Mouse (Mus musculus) olfactory bulb, adult 2 months (tissue): ENCODE data around the gene Sgms1. TPM values are rescaled to one million over a fixed set of nuclear protein-coding genes. Genes with fewer than 3 reads are reported as not detected.

Experiments used
- H3K27ac ChIP-seq: fragments of 200-500 bp; 2 replicates; pipeline ENCODE4 v1.5.1; 2012; ENCODE audit warnings: low read depth, low read length; ENCODE audit not compliant: insufficient read depth
- H3K4me1 ChIP-seq: fragments of 200-500 bp; 2 replicates; pipeline ENCODE4 v1.6.1; 2012; ENCODE audit warnings: low read length; ENCODE audit not compliant: control insufficient read depth, insufficient read depth
- H3K4me3 ChIP-seq: fragments of 200-500 bp; 2 replicates; pipeline ENCODE4 v1.5.1; 2012; ENCODE audit warnings: mild to moderate bottlenecking, low read depth, low read length, moderate library complexity; ENCODE audit not compliant: insufficient read depth
- CTCF ChIP-seq: fragments of 200-500 bp; IDR thresholded peaks from 2 replicates; pipeline ENCODE4 v1.5.1; 2012; ENCODE audit warnings: low read depth, mild to moderate bottlenecking, low read length, moderate library complexity; ENCODE audit not compliant: insufficient read depth
- POLR2A ChIP-seq: fragments of 200-500 bp; IDR thresholded peaks from 2 replicates; pipeline ENCODE4 v1.6.1; 2012; ENCODE audit warnings: mild to moderate bottlenecking, low read depth, low read length, moderate library complexity; ENCODE audit not compliant: insufficient read depth
- WGBS: fragments of 180-500 bp; shearing (Covaris S2); methylation state at CpG from one replicate; pipeline ENCODE4 v1.1.7; 2018; 5-methylcytosine and 5-hydroxymethylcytosine counted together
- polyA plus RNA-seq: library from polyadenylated mRNA; stranded (reverse); fragments of >200 nt; gene quantifications from 2 replicates; pipeline ENCODE4 v1.2.4, GENCODE M21; 2012; ENCODE audit warnings: low replicate concordance; ENCODE audit not compliant: missing spikeins, insufficient read depth, insufficient read length

Gene Sgms1
- polyA plus RNA-seq, 1 experiment, result not detected

GRCm38 (mm10) chr19:32310483-32310882 lies 79.0 kb downstream of the Sgms1 start:
- H3K4me3 ChIP-seq, result no peak overlapping the region
- H3K27ac ChIP-seq, result no peak overlapping the region
- no peaks in the 10 kb centered on the region for H3K4me1 ChIP-seq
- WGBS, result 97% methylated on average over 5 of the region's 5 CpGs
- TF ChIP-seq POLR2A, result no peak
- TF ChIP-seq CTCF, result no peak

DNA sequence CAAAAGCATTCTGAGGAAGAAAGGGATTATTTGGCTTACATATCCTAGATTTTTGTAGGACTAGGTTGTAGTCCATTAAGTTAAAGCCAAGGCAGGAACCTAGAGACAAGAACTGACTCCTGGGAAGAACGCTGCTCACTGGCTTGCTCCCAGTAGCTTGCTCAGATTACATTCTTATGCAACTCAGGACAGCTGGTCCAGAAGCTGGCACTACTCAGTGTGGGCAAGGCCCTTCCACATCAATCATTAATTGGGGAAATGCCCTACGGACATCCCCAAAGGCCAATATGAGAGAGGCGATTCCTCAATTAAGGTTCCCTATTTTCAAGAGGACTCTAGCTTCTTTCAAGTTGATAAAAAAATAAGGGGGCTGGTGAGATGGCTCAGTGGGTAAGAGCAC lies 80.2 kb downstream of the Sgms1 start:
- 83% methylated on average over 3 of the region's 3 CpGs for WGBS

GRCm38 (mm10) chr19:32308311-32308710 lies 81.2 kb downstream of the Sgms1 start:
- TF ChIP-seq CTCF (no peak), POLR2A (no peak)
- Histone ChIP-seq H3K27ac (no peak overlapping the region), H3K4me1 (peaks cover 3% of the 10 kb centered on the region; the same call in 1 of the 2 replicates), H3K4me3 (no peak overlapping the region)
- 53% methylated on average over 3 of the region's 3 CpGs for WGBS

More for the DNA sequence above, 80.2 kb downstream of the Sgms1 start:
- no peak for TF ChIP-seq CTCF
- no peak for TF ChIP-seq POLR2A
- Histone ChIP-seq H3K4me1 (no peaks in the 10 kb centered on the region), H3K4me3 (no peak overlapping the region), H3K27ac (no peak overlapping the region)

- WGBS, result 90% methylated on average over 4 of the region's 4 CpGs
- H3K27ac ChIP-seq, result peak overlapping the region; percentile 51; the same call in 1 of the 2 replicates
- peaks cover 3% of the 10 kb centered on the region; the same call in 1 of the 2 replicates for H3K4me1 ChIP-seq
- no peak for TF ChIP-seq CTCF
- no peak for TF ChIP-seq POLR2A
- H3K4me3 ChIP-seq, result no peak overlapping the region
These were observed 84.6 kb downstream of the Sgms1 start for GRCm38 (mm10) chr19:32304898-32305297.

DNA sequence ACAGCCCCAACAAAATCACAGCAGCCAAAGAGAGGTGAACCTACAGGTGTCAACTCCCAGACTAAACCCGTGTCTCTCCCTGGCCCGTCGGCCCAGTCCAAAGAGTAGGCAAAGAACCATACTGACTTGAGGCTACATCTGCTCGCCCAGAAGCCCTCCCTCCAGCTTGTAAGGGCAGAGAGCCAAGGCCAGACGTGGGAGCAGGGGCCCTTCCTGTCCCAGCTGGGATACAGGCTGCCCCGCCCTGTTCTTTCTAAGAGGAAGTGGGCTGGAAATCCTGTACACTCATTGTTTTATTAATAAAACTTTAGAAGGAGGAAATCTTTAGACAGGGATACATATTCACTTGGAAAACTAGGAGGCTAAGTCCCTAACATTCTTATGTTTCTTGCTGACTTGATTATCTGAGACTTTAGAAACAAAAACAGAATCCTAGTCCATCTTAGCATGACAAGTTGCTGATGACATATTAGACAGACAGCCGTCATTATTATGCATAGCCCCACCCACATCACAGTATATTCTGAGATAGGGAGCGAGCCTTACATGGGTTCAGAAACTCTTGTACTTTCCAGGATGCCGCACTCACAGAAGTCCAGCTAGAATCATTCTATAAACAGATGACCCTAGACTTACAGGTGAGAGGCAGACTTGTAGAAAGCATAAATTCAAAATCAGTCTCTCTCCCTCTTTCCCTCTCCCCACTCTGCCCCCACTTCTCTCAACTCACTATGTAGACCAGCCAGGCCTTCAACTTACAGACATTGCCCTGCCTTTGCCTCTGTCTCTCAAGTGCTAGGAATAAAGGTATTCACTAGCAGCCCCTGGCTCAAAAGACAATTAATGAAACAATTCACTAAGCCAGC lies 85.3 kb downstream of the Sgms1 start:
- Histone ChIP-seq H3K4me1 (peaks cover 3% of the 10 kb centered on the region; the same call in 1 of the 2 replicates), H3K27ac (peak overlapping the region; percentile 51), H3K4me3 (no peak overlapping the region)
- WGBS, result 81% methylated on average over 9 of the region's 9 CpGs
- TF ChIP-seq CTCF (no peak), POLR2A (no peak)

DNA sequence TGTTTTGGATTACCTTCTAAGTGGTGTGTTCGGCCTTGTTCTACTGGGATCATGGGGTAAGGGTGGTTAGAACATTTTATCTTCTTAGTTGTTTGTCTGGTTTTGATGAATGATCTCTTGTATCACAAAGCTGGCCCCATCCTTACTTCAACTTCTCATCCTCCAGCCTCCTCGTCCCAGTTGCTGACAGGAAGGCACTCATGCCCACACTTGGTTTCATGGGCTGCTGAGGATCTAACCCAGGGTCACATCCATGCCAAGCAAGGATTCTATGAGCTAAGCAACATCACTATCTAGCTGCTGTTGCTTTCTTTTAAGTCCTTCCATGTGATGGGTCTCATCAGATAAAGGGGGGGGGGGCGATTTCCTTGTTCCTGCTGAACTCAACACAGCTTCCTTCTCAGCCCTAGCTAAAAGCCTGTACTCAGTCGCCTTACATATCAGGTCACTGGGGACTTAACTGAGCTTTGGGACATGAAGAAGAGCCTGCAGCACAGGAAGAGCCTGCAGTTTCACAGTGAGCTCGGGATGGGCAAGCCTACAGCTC lies 86.6 kb downstream of the Sgms1 start:
- no peak overlapping the region for H3K4me3 ChIP-seq
- TF ChIP-seq CTCF, result no peak
- no peak for TF ChIP-seq POLR2A
- peaks cover 3% of the 10 kb centered on the region; the same call in 1 of the 2 replicates for H3K4me1 ChIP-seq
- WGBS, result 92% methylated on average over 5 of the region's 5 CpGs
- H3K27ac ChIP-seq, result no peak overlapping the region

DNA sequence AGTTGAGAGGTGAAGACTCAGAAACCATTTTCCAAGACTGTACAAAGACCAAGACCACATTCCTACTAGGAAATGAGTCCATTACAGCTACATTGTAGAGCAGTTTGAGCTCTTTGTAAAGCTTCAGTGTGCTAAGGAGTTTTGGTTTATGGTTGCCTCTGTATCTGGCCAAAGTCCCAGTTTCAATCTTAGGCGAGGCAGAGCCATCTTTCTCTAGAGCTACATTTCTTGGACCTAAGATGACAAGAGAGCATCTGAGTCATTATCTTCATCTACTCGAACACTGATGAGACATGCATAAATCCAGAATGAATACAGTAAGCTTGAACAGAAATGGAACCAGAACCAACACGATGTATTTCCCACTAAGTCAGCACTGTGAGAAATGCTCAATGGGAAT lies 87.9 kb downstream of the Sgms1 start:
- peaks cover 3% of the 10 kb centered on the region; the same call in 1 of the 2 replicates for H3K4me1 ChIP-seq
- 91% methylated on average over 3 of the region's 3 CpGs for WGBS
- no peak overlapping the region for H3K4me3 ChIP-seq
- no peak overlapping the region for H3K27ac ChIP-seq
- no peak for TF ChIP-seq CTCF
- no peak for TF ChIP-seq POLR2A

GRCm38 (mm10) chr19:32298221-32298620 lies 91.3 kb downstream of the Sgms1 start:
- WGBS, result 37% methylated on average over 7 of the region's 7 CpGs
- TF ChIP-seq CTCF, result no peak
- no peak for TF ChIP-seq POLR2A
- H3K4me1 ChIP-seq, result no peaks in the 10 kb centered on the region
- no peak overlapping the region for H3K27ac ChIP-seq
- no peak overlapping the region for H3K4me3 ChIP-seq

GRCm38 (mm10) chr19:32296863-32297262 lies 92.7 kb downstream of the Sgms1 start:
- TF ChIP-seq CTCF, result no peak
- no peak for TF ChIP-seq POLR2A
- Histone ChIP-seq H3K27ac (no peak overlapping the region), H3K4me3 (no peak overlapping the region), H3K4me1 (peaks cover 3% of the 10 kb centered on the region; the same call in 1 of the 2 replicates)
- WGBS, result 94% methylated on average over 7 of the region's 7 CpGs
